Mouse (Mus musculus): ENCODE data around the gene Cep135. TPM values are rescaled to one million over a fixed set of nuclear protein-coding genes. Genes with fewer than 3 reads are reported as not detected.

Cep135 gene
- 0.96 and 1.6 TPM in 2 replicates for polyA plus RNA-seq (2012; rRNA removed; ENCODE audit: low replicate concordance)

DNA sequence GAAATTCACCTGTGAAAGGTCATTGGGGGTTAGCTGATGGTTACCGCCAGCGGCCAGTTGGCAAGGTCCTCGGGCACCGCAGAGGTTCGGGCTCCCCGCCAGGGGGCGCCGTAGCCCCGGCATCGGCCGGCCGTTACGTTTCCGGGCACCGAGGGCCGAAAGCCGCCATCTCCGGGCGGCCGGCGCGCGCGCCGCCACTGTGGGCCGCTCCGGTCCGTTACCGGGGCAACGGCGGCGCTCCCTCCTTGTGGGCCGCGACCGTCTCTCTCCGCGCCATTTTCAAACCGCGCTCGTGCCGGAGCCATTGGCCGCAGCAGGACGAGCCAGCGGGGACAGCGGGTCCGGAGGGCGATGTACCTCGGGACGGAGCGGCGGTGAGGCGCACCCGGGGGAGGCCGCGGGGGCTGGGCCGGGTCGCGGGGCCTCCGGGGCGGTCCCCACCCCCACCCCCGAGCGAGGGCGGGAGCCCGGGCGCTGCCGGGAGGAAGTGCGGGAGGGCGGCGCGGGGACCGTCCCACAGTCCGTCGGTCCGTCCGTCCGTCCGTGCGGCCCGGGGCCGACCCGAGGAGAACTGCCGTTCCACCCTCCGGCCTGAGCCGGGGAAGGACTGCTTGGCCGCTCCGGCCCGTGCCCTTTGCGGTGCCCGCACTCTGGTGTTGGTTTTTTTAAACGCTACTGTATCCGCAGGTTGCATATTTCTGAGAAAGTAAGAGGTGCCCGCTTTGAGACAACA is at the start of gene Cep135:
Gene Cep135 (plus strand): TSS at position 148 of the 733 bp plus-strand sequence.

DNA sequence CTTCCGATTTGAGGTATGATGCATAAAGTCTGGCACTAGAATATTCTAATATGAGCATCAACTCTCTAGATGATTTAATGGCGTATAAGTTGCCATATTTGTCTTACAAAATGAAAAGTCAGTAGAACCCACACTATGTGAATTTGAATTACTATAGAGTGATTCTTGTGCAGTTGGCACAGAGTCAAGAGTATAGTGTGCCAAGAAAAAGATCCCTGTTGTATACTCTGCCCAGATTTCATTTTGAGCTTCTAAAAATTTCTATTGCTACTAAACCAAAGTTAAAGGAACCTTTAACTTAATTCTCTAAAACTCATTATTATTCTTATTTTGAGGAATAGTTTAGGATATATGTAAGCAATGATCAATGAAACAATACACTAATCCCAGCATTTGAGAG is 67.7 kb downstream of the Cep135 start, which contains the start of gene C530008M17Rik:
Gene C530008M17Rik (plus strand): TSS at position 301 of the 400 bp plus-strand sequence.

Other genes starting within 250 kb of the Cep135 start
- not detected in 2 replicates for gene Nmu, start 224.9 kb upstream of the Cep135 start, polyA plus RNA-seq (2012; rRNA removed; ENCODE audit: low replicate concordance)
- not detected in 2 replicates for gene Gm7271, start 104.7 kb upstream of the Cep135 start, polyA plus RNA-seq (2012; rRNA removed; ENCODE audit: low replicate concordance)
- gene Exoc1, start 59.4 kb upstream of the Cep135 start, polyA plus RNA-seq (2012; rRNA removed; ENCODE audit: low replicate concordance) = 21.2 and 35.5 TPM in 2 replicates
- 0.06 and 0.90 TPM in 2 replicates for gene C530008M17Rik, start 67.8 kb downstream of the Cep135 start, polyA plus RNA-seq (2012; rRNA removed; ENCODE audit: low replicate concordance)